Mouse (Mus musculus) right cerebral cortex, adult 18-20 months (tissue): ENCODE results near the gene Gm5800.
"Not testable (repeated sequence)": the region's sequence is repeated elsewhere in the genome, so short reads cannot be mapped to it uniquely, and the experiment has no call there.

Experiments used
- DNase-seq: peaks from one replicate; pipeline ENCODE4 v3.0.0; 2022; ENCODE audit warnings: mixed read lengths

Gene Gm5800

GRCm38 (mm10) chr14:51717083-51717482, at the start of gene Gm5800:
TSS of gene Gm5800 (minus strand) at chr14:51717183.
- DNase-seq = no peak

- DNase-seq = no peak
These were observed 39.0 kb upstream of the Gm5800 start for GRCm38 (mm10) chr14:51755944-51756343.

GRCm38 (mm10) chr14:51740347-51741170, 23.6 kb upstream of the Gm5800 start:
- no peak for DNase-seq

DNA sequence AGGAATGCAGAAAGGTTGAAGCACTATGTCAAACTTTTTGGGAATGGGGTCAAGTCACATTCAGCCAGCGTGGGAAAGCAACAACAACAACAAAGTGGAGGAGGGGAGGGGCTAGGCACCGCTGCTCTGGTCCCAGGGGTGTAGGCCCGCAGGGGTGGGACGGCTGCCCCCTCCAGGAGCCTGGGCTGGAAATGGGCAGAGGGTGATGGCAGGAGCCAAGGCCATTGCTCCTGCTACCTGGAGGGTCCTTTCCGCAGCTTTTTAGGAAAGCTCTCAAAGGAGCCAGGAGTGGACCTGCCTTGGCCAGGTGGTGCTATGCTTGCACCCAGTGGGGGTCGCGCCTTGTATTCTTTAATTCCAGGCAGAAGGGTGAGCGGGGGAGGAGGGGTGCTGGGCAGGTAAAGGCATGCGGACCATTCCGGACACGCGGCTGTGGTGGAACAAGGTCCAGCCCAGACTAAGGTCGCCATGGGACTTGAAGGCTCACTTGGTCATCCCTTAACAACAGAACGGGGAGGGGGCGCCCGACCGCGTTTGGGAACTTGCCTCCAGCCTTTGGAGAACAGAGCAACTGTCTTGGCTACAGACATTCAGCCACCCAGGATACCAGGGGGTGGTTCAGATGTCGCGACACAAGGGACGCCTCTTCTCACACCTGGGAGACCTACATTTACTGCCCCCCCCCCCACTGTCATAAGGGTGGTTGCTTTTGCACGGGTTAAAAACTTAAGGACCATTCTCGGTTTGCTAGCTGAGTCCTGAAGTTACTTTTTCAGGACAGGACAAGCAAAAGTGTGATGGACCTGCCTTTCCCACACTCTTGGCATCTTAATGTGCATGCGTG, 22.4 kb upstream of the Gm5800 start:
- no peak for DNase-seq

GRCm38 (mm10) chr14:51738411-51739149, 21.6 kb upstream of the Gm5800 start:
- peak; percentile 17 for DNase-seq

DNA sequence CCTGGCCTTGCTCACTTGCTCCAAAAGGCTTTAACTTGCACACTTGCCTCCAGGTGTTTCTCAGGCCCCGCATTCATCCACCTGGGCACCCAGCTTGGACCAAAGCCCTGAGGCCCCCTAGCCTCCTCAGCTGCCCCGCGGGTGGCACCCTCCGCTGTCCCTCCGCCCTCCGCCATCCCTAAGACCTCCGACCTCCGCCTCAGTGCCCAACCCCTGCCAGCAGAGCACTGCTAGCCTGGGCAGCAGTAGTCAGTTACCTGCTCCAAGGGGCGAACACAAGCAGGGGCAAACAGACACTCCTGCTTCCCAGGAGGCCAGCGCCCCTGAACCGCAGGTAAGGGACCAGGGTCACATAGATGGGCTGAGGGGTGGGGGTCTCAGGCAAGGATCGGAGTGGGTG, 21.0 kb upstream of the Gm5800 start:
- no peak for DNase-seq

DNA sequence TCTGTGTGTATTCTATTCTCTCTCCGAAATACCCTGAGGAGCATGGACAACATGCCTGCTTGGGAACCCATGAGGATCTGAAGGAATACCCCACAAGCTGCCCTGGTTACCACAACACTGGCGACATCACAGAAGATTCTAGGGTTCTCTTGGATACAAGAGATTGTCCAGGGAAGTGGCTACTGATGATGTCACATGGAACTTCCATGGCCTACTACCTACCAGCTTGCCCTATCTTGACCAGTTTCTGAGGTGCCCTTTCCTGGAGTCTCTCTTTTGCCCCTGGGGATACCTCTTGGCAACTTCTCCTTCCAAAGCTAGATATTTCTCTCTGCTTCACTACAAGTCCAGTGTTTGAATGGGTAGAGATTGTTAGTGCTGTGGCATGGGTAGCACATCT, 21.6 kb downstream of the Gm5800 start, which contains the start of gene Gm17079:
Gene Gm17079 (minus strand): TSS at position 101 of the 400 bp plus-strand sequence.
- DNase-seq = not testable (repeated sequence)

DNA sequence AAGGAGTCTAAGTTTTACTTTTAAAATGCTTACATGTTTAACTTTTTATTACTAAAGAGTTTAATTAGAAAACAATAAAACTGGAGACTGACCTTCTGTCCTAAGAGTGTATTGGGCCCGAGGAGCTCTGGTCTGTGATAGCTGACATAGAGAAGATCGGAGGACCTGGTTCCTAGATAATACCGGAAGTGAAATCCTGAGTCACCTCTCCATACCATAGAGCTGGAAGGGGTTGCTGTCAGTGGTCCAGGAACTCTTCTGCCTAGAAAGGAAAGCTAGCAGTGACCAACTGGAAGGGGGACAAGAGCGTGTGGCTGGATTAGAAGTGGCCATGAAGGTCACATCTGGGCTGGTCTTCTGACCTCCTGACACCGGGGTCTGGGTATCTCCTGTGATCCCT, 39.7 kb downstream of the Gm5800 start:
- no peak for DNase-seq
